Mouse (Mus musculus) megakaryocyte, embryonic 14.5 days (primary cell): Measurements from ENCODE around the gene Dicer1.

Experiments used
- FLI1 ChIP-seq: IDR thresholded peaks from 2 replicates; pipeline ENCODE4 v1.6.1; 2012; ENCODE audit warnings: low read length, inconsistent platforms, mixed read lengths
- GATA1 ChIP-seq: IDR thresholded peaks from 3 replicates; pipeline ENCODE4 v1.6.1; 2012; ENCODE audit warnings: mixed read lengths, low read length, inconsistent platforms, borderline replicate concordance

- no peak for TF ChIP-seq GATA1
- TF ChIP-seq FLI1 = no peak
Observed at GRCm38 (mm10) chr12:104721011-104721410, 30.7 kb downstream of the Dicer1 start.
